Mouse (Mus musculus): Measurements from ENCODE around the gene Faim.

The Faim gene

GRCm38 (mm10) chr9:98974898-98975297 is 11.3 kb upstream of the Faim start:
- no peak for DNase-seq (ENCODE audit: low spot score)

- DNase-seq (ENCODE audit: low spot score), result no peak
These were observed 10.1 kb upstream of the Faim start for GRCm38 (mm10) chr9:98976081-98976480.

- DNase-seq (ENCODE audit: low spot score), result no peak
These were observed 9.7 kb upstream of the Faim start for GRCm38 (mm10) chr9:98976520-98976919.

GRCm38 (mm10) chr9:98979431-98980416 is 6.4 kb upstream of the Faim start:
- DNase-seq (ENCODE audit: low spot score), result peak; percentile 90

DNA sequence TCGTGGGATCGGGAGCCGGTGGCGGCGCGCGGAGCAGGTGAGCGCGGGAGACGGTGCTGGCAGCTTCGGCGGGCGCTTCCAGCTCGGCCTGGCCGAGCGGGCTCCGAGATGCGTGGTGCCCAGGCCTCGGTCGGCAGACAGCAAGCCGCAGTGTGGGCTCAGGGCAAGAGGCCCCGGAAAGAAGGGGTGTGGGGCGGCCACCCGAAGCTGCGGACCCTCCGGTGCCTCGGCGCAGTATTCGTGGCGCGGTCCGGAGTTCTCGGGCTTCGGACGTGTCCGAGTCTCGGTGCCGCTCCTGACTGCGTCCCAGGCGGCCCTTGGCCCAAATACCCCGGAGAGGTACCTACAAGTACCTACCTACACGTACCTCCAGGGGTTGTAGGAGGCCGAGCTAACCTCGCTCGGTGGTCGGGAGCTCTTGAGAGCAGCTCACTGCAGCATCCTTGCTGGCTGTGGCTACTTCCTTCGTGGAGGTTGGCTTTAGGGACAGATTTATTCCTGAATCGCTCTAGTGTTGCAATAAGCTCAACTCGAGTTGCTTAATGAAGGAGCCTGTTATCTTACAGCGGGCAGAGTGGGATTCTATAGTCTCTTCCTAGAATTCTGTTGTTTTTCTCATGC is 413 bp downstream of the Faim start:
- no peak for DNase-seq (ENCODE audit: low spot score)

- DNase-seq (ENCODE audit: low spot score), result no peak
These were observed 958 bp downstream of the Faim start for GRCm38 (mm10) chr9:98987131-98987530.

DNA sequence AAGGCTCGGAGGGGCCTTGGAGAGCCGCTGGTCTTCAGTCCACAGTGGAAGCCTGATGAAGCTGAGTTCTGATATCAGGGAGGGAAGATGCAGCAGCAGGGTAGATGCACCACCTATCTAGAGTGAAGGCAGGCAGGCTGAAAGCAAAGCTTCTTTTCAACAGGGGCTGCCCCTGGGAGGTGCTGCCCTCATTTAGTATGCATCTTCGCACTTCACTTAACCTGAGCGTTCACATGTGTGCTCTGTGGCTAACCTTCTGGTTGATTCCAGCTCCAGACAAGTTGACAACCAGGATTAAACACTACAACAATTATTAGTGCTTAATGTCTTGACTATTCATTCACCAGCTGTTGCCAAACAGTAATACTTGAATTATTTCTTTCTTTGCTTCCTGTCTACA is 7.9 kb downstream of the Faim start:
- DNase-seq (ENCODE audit: low spot score), result no peak

DNA sequence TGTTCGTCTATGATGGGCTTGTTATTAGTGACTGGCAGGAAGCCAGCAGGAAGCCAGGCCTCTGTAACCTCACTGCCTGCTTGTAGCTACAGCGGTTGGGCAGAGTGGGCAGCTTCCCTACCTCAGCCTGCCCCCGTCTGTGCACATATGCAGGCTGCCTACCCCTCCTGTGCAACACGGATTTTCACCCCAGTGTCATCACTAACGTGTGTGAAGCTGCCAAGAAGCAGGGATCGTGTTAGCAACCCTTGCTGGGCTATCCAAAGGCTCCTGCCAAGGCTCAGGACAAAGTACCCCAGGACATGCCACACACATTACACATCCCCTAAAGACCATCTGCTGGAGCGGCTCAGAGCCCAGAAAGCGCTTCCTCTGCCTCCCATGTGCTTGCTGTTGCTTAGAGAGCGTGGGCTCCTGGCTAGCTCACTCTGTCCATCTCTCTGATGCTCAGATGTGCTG is 13.7 kb downstream of the Faim start:
- DNase-seq (ENCODE audit: low spot score), result peak; percentile 55

DNA sequence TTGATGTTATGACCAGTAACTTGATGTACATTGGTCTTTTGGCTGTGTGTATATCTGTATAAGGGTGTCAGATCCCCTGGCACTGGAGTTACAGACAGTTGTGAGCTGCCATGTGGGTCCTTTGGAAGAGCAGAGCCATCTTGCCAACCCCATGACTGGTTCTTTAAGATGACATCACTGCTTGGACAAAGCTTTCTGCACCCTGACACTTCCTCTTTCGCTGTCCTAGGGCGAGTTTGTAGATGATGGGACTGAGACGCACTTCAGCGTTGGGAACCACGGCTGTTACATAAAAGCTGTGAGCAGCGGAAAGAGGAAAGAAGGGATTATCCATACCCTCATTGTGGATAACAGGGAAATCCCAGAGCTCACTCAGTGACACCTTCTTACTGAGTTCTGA is 15.2 kb downstream of the Faim start:
- DNase-seq (ENCODE audit: low spot score), result no peak

DNA sequence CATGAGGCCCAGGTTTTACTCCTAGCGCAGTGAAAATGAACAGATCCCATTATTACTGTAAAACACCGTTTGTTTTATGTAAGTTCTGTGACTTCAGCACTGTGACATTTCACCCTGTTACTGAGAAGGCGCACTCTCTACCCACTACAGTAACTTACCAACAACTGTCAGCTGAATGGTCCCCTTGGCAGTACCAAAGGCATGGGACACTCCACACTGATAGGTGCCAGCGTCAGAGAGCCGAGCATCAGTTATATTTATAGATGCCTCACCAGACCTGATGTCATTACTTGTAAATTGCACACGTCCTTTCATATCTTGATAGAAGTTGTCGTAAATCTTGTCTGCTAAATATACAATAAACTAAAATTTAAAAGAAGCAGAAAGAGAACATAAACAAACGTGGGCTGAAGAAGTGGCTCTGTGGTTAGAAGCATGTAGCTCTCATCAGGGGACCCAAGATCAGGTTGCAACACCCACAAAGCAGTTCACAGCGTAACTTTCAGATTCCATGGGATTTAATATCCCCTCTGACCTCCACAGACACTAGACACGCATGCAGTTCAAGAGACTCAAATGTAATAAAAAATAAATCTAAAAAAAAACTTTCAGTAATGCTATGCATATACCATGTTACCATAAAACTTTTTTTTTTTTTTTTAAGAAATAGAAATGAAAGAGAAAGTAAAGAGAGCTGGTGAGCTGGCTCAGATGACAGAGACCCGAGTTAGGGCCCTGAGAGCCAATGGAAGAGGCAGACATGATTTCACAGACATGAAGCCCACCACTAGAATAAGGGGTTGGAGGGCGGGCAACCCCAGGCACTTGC is 23.1 kb downstream of the Faim start:
- DNase-seq (ENCODE audit: low spot score), result no peak

DNA sequence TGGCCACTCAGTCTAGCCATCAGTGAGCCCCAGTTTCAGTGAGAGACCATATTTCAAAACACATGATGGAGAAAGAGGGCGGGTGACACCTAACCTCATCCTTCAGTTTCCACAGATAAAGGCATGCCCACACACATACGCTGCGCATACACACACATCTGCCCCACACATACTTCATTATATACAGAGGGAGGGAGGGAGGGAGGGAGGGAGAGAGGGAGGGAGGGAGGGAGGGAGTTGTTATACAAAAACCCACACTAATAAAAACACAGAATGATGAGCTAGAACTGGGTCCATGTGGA is 23.7 kb downstream of the Faim start:
- DNase-seq (ENCODE audit: low spot score), result no peak

GRCm38 (mm10) chr9:99016301-99016700 is 30.1 kb downstream of the Faim start:
- DNase-seq (ENCODE audit: low spot score), result no peak

- DNase-seq (ENCODE audit: low spot score), result no peak
These were observed 30.6 kb downstream of the Faim start for GRCm38 (mm10) chr9:99016759-99017158.

GRCm38 (mm10) chr9:99017679-99018078 is 31.5 kb downstream of the Faim start:
- no peak for DNase-seq (ENCODE audit: low spot score)

DNA sequence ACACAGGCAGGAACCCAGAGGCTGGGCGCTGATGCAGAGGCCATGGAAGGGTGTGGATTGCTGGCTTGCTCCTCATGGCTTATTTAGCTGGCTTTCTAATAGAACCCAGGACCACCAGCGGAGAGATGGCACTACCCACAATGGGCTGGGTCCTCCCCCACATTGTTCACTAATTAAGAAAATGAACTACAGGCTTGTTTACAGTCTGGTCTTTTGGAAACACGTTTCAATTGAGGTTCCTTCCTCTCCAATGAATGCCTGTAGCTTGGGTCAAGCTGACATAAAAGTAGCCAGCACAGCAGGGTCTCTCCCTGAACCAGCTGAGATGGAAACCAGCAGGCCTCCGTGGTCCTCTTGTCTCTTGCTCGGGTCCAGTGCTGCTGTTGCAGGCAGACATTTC is 35.0 kb downstream of the Faim start:
- no peak for DNase-seq (ENCODE audit: low spot score)

- no peak for DNase-seq (ENCODE audit: low spot score)
These were observed 35.6 kb downstream of the Faim start for GRCm38 (mm10) chr9:99021751-99022150.

DNA sequence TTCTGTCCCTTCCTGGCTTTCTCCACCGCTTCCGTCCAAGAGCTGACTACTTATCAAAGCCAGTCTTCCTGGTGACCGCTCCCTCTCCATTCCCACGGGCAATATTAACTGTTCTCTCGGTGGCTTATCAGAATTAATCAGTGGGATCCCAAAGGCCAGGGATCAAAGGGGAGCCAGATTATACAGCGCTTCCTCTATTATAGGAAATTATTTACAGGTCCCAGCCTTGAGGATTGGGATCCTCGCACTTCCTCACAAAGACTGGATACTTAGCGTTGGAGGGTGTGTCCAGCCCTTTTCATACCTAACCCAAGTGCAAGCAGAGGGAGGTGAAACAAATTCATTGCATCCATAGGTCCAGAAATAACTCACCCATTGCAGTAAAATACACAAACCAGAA is 45.9 kb downstream of the Faim start:
- DNase-seq (ENCODE audit: low spot score), result no peak

GRCm38 (mm10) chr9:99034111-99034510 is 47.9 kb downstream of the Faim start:
- DNase-seq (ENCODE audit: low spot score), result no peak

DNA sequence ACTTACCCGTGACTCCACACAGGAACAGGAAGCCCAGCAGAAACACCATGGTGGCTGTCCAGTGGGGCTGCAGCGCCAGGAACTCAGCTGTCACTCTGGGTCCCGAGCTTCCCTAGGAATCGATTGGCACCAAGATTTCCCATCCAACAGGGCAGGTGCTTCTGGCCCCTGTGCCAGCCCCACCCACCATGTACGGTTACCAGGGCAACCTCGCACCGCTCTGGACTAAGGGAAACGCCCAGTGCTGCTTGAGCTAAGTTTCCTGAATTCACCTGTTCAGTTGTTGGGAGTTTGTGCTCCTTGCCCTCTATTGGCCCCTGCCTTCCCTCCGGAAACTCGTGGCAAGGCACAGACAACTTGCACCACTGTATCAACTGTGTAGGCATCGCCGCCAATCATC is 49.4 kb downstream of the Faim start, which contains the start of gene Gm1123:
Gene Gm1123 (minus strand): TSS at position 141 of the 400 bp plus-strand sequence.
- DNase-seq (ENCODE audit: low spot score), result no peak

DNA sequence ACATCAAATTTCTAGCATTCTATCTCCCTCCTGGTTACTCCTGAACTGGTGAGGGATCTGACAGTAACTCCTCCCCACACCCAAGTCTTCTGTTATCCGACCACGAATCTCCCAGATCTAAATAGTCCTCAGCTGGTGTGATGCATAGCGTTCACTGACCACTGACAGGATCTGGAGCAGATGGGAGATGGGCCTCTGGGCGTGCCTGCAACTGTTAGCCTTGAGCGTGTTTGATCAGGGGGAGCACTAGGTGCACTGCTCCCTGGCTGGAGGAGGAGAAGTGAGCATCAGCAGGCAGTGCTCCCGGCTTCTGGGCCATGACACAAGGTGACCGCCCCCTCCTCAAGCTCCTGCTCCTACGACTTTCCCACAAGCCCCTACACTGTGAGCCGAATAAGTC is 55.8 kb downstream of the Faim start:
- DNase-seq (ENCODE audit: low spot score), result no peak

DNA sequence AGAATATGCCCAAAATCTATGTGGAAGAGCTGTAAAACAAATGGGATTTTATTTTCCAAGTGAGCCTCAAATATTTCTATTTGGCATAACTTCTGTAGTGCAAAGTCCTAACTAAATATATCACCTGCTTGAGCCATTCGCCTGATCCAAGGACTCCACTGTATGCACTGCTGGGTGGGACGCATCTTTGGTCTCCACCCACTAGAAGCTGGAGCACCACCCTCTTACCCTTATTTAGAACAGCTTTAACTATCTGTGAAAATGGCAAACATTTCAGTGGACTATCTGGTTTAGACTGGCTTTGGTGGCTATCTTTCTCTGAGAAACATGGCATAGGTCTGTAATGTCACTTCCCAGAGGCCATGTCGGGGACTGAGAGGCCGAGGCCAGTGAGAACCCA is 56.5 kb downstream of the Faim start:
- DNase-seq (ENCODE audit: low spot score), result no peak

GRCm38 (mm10) chr9:99044761-99045160 is 58.6 kb downstream of the Faim start:
- peak; percentile 65 for DNase-seq (ENCODE audit: low spot score)

All from layer of hippocampus, adult 11-12 months (tissue).